Mouse (Mus musculus): Measurements from ENCODE around the gene Mrps18c. TPM values are rescaled to one million over a fixed set of nuclear protein-coding genes. Genes with fewer than 3 reads are reported as not detected.
A peak's percentile ranks its signal among the peaks of the same experiment; 100 is the strongest.

Gene Mrps18c
- polyA plus RNA-seq (2014; fragmentation: Nextera tagmentation; extraction: Ambion mirVana), result 148 and 153 TPM in 2 replicates

- no peaks in the 10 kb centered on the region for H3K9me3 ChIP-seq (ENCODE audit: control insufficient read depth, low read length)
- H3K27me3 ChIP-seq (replicated peaks; ENCODE audit: control insufficient read depth, insufficient read depth, low read length), result no peaks in the 10 kb centered on the region
- peaks cover 42% of the 10 kb centered on the region for H3K36me3 ChIP-seq (ENCODE audit: control insufficient read depth, insufficient read depth, low read length)
- under 1% methylated on average over 43 of the region's 67 CpGs for WGBS
- H3K4me3 ChIP-seq (ENCODE audit: low read depth, low read length), result peak within 1 kb of the TSS; percentile 88
- ATAC-seq (ENCODE audit: low read depth), result peak; percentile 98
- H3K27ac ChIP-seq (replicated peaks; ENCODE audit: low read depth, low read length), result no peak within 1 kb of the TSS
- DNase-seq (ENCODE audit: low spot score), result peak; percentile 96
- H3K4me1 ChIP-seq (ENCODE audit: control insufficient read depth, insufficient read depth, low read length), result peaks cover 12% of the 10 kb centered on the region; the same call in 1 of the 2 replicates
- H3K4me2 ChIP-seq (ENCODE audit: low read depth, low read length), result peak within 1 kb of the TSS; percentile 90
- peak within 1 kb of the TSS; percentile 79 for H3K9ac ChIP-seq (ENCODE audit: low read depth, low read length)
These were observed at the start of gene Mrps18c, which contains the start of gene Helq for GRCm38 (mm10) chr5:100798165-100798860. Gene Mrps18c (plus strand): TSS chr5:100798627. Gene Helq (minus strand): TSS chr5:100798598.

DNA sequence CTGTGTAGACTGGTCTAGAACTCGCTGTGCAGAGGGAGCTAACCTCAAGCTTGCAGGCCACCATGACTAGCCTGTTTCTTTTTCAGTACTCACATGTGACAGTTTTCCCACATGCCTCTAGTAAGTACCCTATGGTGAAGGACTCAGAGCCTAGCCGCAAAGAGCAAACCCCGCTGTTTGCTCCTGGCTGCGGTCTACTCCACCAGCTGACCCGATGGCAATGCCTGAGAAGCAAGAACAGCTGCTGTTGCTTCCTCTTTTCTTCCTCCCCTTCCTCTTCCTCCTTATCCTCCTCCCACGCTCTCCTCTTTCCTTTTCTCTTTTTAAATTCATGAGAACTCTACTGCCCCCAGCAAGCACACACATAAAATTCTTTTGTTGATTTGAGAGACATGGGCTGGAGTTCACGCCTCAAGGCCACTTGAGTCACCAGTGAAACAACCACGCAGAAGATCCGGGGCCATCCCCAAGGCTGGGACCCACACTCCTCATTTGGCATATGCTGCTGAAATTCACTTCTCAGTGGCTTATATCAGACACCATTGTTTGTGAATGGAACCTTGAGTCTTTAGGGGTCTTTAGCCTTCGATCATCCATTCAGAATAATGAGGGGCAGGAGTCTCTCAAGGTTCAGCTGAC lies 47.7 kb upstream of the Mrps18c start:
- H3K4me1 ChIP-seq (ENCODE audit: control insufficient read depth, insufficient read depth, low read length), result no peaks in the 10 kb centered on the region
- no peaks in the 10 kb centered on the region for H3K36me3 ChIP-seq (ENCODE audit: control insufficient read depth, insufficient read depth, low read length)
- WGBS, result 77% methylated on average over 10 of the region's 10 CpGs
- H3K4me3 ChIP-seq (ENCODE audit: low read depth, low read length), result no peak overlapping the region
- H3K4me2 ChIP-seq (ENCODE audit: low read depth, low read length), result no peak overlapping the region
- no peak overlapping the region for H3K27ac ChIP-seq (replicated peaks; ENCODE audit: low read depth, low read length)
- DNase-seq (ENCODE audit: low spot score) (no peak), ATAC-seq (ENCODE audit: low read depth) (no peak)
- no peaks in the 10 kb centered on the region for H3K27me3 ChIP-seq (replicated peaks; ENCODE audit: control insufficient read depth, insufficient read depth, low read length)
- H3K9ac ChIP-seq (ENCODE audit: low read depth, low read length), result no peak overlapping the region
- H3K9me3 ChIP-seq (ENCODE audit: control insufficient read depth, low read length), result no peaks in the 10 kb centered on the region

DNA sequence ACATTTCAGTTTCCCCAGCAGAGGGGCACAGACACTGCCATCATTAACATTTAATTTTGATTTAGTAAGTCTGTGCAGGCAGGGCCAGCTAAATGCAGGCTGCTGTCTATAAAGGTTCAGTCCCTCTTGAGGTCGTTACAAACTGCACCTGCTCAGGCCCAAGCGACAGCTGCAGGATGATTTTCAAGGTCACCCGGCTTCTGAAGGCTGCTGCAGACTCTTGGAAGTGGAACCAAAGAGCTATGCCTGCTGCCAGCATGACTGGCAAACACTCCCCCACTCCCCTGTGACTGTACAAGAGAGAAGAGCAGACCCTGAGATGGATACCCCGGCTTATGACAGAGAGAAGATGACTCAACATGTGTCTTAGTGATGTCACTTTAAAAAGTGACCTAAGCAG lies 46.8 kb upstream of the Mrps18c start:
- Histone ChIP-seq H3K36me3 (ENCODE audit: control insufficient read depth, insufficient read depth, low read length) (no peaks in the 10 kb centered on the region), H3K4me3 (ENCODE audit: low read depth, low read length) (no peak overlapping the region), H3K4me2 (ENCODE audit: low read depth, low read length) (no peak overlapping the region), H3K27me3 (replicated peaks; ENCODE audit: control insufficient read depth, insufficient read depth, low read length) (no peaks in the 10 kb centered on the region), H3K9ac (ENCODE audit: low read depth, low read length) (no peak overlapping the region), H3K27ac (replicated peaks; ENCODE audit: low read depth, low read length) (no peak overlapping the region), H3K4me1 (ENCODE audit: control insufficient read depth, insufficient read depth, low read length) (no peaks in the 10 kb centered on the region), H3K9me3 (ENCODE audit: control insufficient read depth, low read length) (no peaks in the 10 kb centered on the region)
- peak; percentile 79; the same call in 1 of the 2 replicates for ATAC-seq (ENCODE audit: low read depth)
- DNase-seq (ENCODE audit: low spot score), result peak; percentile 58
- WGBS, result 68% methylated on average over 4 of the region's 4 CpGs

DNA sequence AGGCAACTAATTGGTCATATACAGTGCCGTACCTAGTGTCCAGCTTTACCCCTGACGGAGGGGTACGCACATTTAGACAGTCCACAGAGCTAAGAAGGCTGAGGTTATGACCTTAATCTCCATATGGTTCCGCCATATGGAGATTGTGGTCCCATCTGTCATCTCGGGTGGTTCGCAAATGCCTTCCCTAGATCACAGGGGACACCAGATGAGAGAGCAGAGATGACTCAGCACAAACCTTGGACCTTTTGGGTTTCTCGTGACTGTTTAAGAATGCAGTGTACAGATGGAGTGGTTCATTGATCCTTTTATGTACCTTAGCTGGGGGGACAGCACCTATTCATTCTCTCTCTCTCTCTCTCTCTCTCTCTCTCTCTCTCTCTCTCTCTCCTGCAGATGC lies 45.0 kb upstream of the Mrps18c start:
- Histone ChIP-seq H3K4me2 (ENCODE audit: low read depth, low read length) (no peak overlapping the region), H3K9me3 (ENCODE audit: control insufficient read depth, low read length) (no peaks in the 10 kb centered on the region), H3K36me3 (ENCODE audit: control insufficient read depth, insufficient read depth, low read length) (no peaks in the 10 kb centered on the region), H3K9ac (ENCODE audit: low read depth, low read length) (no peak overlapping the region), H3K27me3 (replicated peaks; ENCODE audit: control insufficient read depth, insufficient read depth, low read length) (no peaks in the 10 kb centered on the region), H3K4me1 (ENCODE audit: control insufficient read depth, insufficient read depth, low read length) (no peaks in the 10 kb centered on the region), H3K4me3 (ENCODE audit: low read depth, low read length) (no peak overlapping the region), H3K27ac (replicated peaks; ENCODE audit: low read depth, low read length) (no peak overlapping the region)
- 70% methylated on average over 7 of the region's 7 CpGs for WGBS
- ATAC-seq (ENCODE audit: low read depth) (0 out of 2 replicates have a peak, but pooled peaks have one; percentile 19), DNase-seq (ENCODE audit: low spot score) (no peak)

DNA sequence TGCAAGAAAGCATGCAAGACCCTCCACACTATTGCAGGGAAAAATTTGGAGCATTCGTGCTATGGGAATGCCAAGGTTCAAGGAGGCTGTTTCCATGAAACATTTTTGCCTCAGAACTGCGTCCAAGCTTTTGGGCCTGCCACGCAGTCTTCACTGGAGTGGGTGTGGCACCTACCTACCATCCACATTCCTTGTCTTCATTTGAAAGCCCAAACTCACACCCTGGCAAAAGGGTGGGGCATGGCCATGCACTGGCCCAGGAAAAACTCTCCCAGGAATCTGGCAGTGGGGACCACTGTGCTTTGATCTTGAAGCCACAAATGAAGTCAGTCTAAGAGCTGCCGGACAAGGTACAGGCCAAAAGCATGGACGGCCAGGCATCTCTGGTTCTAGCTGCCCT lies 40.3 kb upstream of the Mrps18c start:
- H3K27ac ChIP-seq (replicated peaks; ENCODE audit: low read depth, low read length), result no peak overlapping the region
- no peak overlapping the region for H3K9ac ChIP-seq (ENCODE audit: low read depth, low read length)
- H3K9me3 ChIP-seq (ENCODE audit: control insufficient read depth, low read length), result no peaks in the 10 kb centered on the region
- 91% methylated on average over 5 of the region's 5 CpGs for WGBS
- no peak for ATAC-seq (ENCODE audit: low read depth)
- no peak overlapping the region for H3K4me3 ChIP-seq (ENCODE audit: low read depth, low read length)
- H3K4me2 ChIP-seq (ENCODE audit: low read depth, low read length), result no peak overlapping the region
- no peaks in the 10 kb centered on the region for H3K4me1 ChIP-seq (ENCODE audit: control insufficient read depth, insufficient read depth, low read length)
- DNase-seq (ENCODE audit: low spot score), result no peak
- no peaks in the 10 kb centered on the region for H3K27me3 ChIP-seq (replicated peaks; ENCODE audit: control insufficient read depth, insufficient read depth, low read length)
- H3K36me3 ChIP-seq (ENCODE audit: control insufficient read depth, insufficient read depth, low read length), result peaks cover 3% of the 10 kb centered on the region; the same call in 1 of the 2 replicates

GRCm38 (mm10) chr5:100760049-100760663 lies 38.3 kb upstream of the Mrps18c start:
- no peaks in the 10 kb centered on the region for H3K9me3 ChIP-seq (ENCODE audit: control insufficient read depth, low read length)
- ATAC-seq (ENCODE audit: low read depth) (no peak), DNase-seq (ENCODE audit: low spot score) (no peak)
- H3K4me1 ChIP-seq (ENCODE audit: control insufficient read depth, insufficient read depth, low read length), result no peaks in the 10 kb centered on the region
- WGBS, result 84% methylated on average over 10 of the region's 10 CpGs
- H3K27ac ChIP-seq (replicated peaks; ENCODE audit: low read depth, low read length), result no peak overlapping the region
- no peaks in the 10 kb centered on the region for H3K27me3 ChIP-seq (replicated peaks; ENCODE audit: control insufficient read depth, insufficient read depth, low read length)
- no peak overlapping the region for H3K9ac ChIP-seq (ENCODE audit: low read depth, low read length)
- H3K4me3 ChIP-seq (ENCODE audit: low read depth, low read length), result no peak overlapping the region
- peaks cover 23% of the 10 kb centered on the region; the same call in 1 of the 2 replicates for H3K36me3 ChIP-seq (ENCODE audit: control insufficient read depth, insufficient read depth, low read length)
- H3K4me2 ChIP-seq (ENCODE audit: low read depth, low read length), result no peak overlapping the region

DNA sequence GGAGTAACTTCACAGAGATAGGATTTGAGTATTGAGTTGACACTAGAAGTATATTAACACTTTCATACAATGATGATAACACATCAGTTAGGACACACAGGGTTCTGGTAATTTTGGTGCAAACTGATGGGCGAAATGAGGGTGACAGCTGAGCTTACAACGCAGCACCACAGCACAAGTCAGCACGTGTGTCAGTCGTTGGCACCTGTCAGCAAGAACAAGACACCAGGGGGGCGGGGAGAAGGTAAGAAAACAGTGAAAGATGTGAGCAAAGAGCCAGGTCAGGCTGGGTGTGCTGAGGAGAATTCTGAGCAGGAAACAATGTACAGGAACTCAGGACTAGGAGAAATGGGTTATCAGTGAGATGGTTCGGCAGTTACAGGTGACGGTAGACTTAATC lies 36.7 kb upstream of the Mrps18c start:
- Histone ChIP-seq H3K4me2 (ENCODE audit: low read depth, low read length) (no peak overlapping the region), H3K27ac (replicated peaks; ENCODE audit: low read depth, low read length) (no peak overlapping the region), H3K4me3 (ENCODE audit: low read depth, low read length) (no peak overlapping the region), H3K36me3 (ENCODE audit: control insufficient read depth, insufficient read depth, low read length) (peaks cover 38% of the 10 kb centered on the region; the same call in 1 of the 2 replicates), H3K4me1 (ENCODE audit: control insufficient read depth, insufficient read depth, low read length) (no peaks in the 10 kb centered on the region), H3K9me3 (ENCODE audit: control insufficient read depth, low read length) (no peaks in the 10 kb centered on the region), H3K27me3 (replicated peaks; ENCODE audit: control insufficient read depth, insufficient read depth, low read length) (no peaks in the 10 kb centered on the region), H3K9ac (ENCODE audit: low read depth, low read length) (no peak overlapping the region)
- DNase-seq (ENCODE audit: low spot score) (no peak), ATAC-seq (ENCODE audit: low read depth) (no peak)
- WGBS, result 84% methylated on average over 7 of the region's 7 CpGs

GRCm38 (mm10) chr5:100766026-100766425 lies 32.4 kb upstream of the Mrps18c start:
- H3K36me3 ChIP-seq (ENCODE audit: control insufficient read depth, insufficient read depth, low read length), result peaks cover 78% of the 10 kb centered on the region
- no peaks in the 10 kb centered on the region for H3K4me1 ChIP-seq (ENCODE audit: control insufficient read depth, insufficient read depth, low read length)
- H3K27ac ChIP-seq (replicated peaks; ENCODE audit: low read depth, low read length), result no peak overlapping the region
- H3K9ac ChIP-seq (ENCODE audit: low read depth, low read length), result no peak overlapping the region
- H3K4me3 ChIP-seq (ENCODE audit: low read depth, low read length), result no peak overlapping the region
- DNase-seq (ENCODE audit: low spot score), result no peak
- H3K4me2 ChIP-seq (ENCODE audit: low read depth, low read length), result no peak overlapping the region
- H3K9me3 ChIP-seq (ENCODE audit: control insufficient read depth, low read length), result no peaks in the 10 kb centered on the region
- WGBS, result 91% methylated on average over 7 of the region's 7 CpGs
- H3K27me3 ChIP-seq (replicated peaks; ENCODE audit: control insufficient read depth, insufficient read depth, low read length), result no peaks in the 10 kb centered on the region
- ATAC-seq (ENCODE audit: low read depth), result no peak
